Mouse (Mus musculus) embryonic facial prominence, embryonic 12.5 days (tissue): ENCODE data around the gene Wnt5b. TPM values are rescaled to one million over a fixed set of nuclear protein-coding genes. Genes with fewer than 3 reads are reported as not detected.
A peak's percentile ranks its signal among the peaks of the same experiment; 100 is the strongest.

Experiments used
- ATAC-seq: fragments of 200-750 bp; cut with Nextera tagmentation; 2 replicates; pipeline ENCODE4 v1.8.0; 2017; ENCODE audit not compliant: insufficient number of reproducible peaks, insufficient read depth, low FRiP score, low TSS enrichment
- H3K27ac ChIP-seq: fragments of 300-500 bp; sonication (generic); 2 replicates; pipeline ENCODE4 v1.5.1; 2016; ENCODE audit warnings: mild to moderate bottlenecking
- H3K27me3 ChIP-seq: fragments of 300-500 bp; sonication (generic); 2 replicates; pipeline ENCODE4 v1.6.1; 2016; ENCODE audit warnings: mild to moderate bottlenecking, moderate library complexity
- H3K36me3 ChIP-seq: fragments of 300-500 bp; sonication (generic); 2 replicates; pipeline ENCODE4 v1.6.1; 2016; ENCODE audit warnings: mild to moderate bottlenecking
- H3K4me1 ChIP-seq: fragments of 300-500 bp; sonication (generic); 2 replicates; pipeline ENCODE4 v1.6.1; 2016
- H3K4me2 ChIP-seq: fragments of 300-500 bp; sonication (generic); replicated peaks from 2 replicates; pipeline ENCODE4 v1.6.1; 2016; ENCODE audit warnings: mild to moderate bottlenecking, moderate library complexity
- H3K4me3 ChIP-seq: fragments of 300-500 bp; sonication (generic); 2 replicates; pipeline ENCODE4 v1.5.1; 2016; ENCODE audit warnings: mild to moderate bottlenecking
- H3K9ac ChIP-seq: fragments of 300-500 bp; sonication (generic); 2 replicates; pipeline ENCODE4 v1.6.1; 2016; ENCODE audit warnings: mild to moderate bottlenecking, moderate library complexity
- H3K9me3 ChIP-seq: fragments of 300-500 bp; sonication (generic); 2 replicates; pipeline ENCODE4 v1.6.1; 2016; ENCODE audit warnings: mild to moderate bottlenecking, moderate library complexity
- WGBS: fragments of 180-500 bp; shearing (Covaris S2); methylation state at CpG from one replicate; pipeline ENCODE4 v1.1.7; 2016; 5-methylcytosine and 5-hydroxymethylcytosine counted together
- polyA plus RNA-seq: library from polyadenylated mRNA; unstranded; fragments of >200 nt; fragmentation: Nextera tagmentation; extraction: Ambion mirVana; gene quantifications from 2 replicates; pipeline ENCODE4 v1.2.1, GENCODE M21; 2016

The Wnt5b gene
- polyA plus RNA-seq, 1 experiment from 2014 or later = 20.0 TPM

DNA sequence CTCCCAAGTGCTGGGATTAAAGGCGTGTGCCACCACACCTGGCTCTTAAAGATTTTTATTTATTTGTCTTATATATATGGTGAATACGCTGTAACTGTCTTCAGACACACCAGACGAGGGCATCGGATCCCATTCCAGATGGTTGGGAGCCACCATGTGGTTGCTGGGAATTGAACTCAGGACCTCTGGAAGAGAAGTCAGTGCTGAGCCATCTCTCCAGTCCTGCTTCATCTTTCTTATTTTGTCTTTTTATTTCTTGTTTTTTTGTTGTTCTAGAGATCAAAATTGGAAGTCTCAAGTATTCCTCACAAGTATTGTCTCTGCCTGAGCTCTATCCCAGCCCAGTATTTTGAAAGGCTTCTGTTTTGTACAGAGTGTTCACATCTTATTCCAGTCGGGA, 123.8 kb downstream of the Wnt5b start:
- Histone ChIP-seq H3K4me3 (no peak overlapping the region), H3K36me3 (no peaks in the 10 kb centered on the region), H3K27ac (no peak overlapping the region), H3K9ac (no peak overlapping the region), H3K4me1 (no peaks in the 10 kb centered on the region), H3K4me2 (no peak overlapping the region), H3K9me3 (no peaks in the 10 kb centered on the region), H3K27me3 (no peaks in the 10 kb centered on the region)
- ATAC-seq = no peak
- 85% methylated on average over 5 of the region's 5 CpGs for WGBS

DNA sequence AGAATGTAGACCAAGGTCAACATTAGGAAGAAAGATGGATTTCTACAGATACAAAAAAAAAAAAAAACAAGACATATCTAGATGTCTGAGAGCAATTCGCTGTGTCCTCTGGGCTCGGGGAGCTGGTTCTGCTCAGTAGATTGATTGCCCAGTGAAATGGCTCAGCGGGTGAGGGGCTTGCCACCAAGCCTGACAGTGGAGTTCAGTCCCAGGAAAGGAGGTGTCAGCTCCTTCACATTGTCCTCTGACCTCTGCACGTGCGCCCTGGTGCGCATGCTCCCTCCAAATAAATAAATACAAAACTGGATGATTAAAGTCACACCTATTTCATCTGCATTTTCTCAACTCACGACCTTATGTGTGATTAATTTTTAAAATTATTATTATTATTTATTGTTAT, 124.7 kb downstream of the Wnt5b start:
- H3K36me3 ChIP-seq = no peaks in the 10 kb centered on the region
- H3K27me3 ChIP-seq = no peaks in the 10 kb centered on the region
- WGBS = 43% methylated on average over 7 of the region's 7 CpGs
- no peak for ATAC-seq
- no peak overlapping the region for H3K27ac ChIP-seq
- H3K9me3 ChIP-seq = no peaks in the 10 kb centered on the region
- no peak overlapping the region for H3K4me2 ChIP-seq
- no peak overlapping the region for H3K4me3 ChIP-seq
- no peak overlapping the region for H3K9ac ChIP-seq
- no peaks in the 10 kb centered on the region for H3K4me1 ChIP-seq

GRCm38 (mm10) chr6:119418392-119419251, 125.5 kb downstream of the Wnt5b start:
- ATAC-seq = peak; percentile 63; the same call in 1 of the 2 replicates
- WGBS = 34% methylated on average over 7 of the region's 7 CpGs

GRCm38 (mm10) chr6:119417821-119418220, 126.3 kb downstream of the Wnt5b start:
- H3K27ac ChIP-seq = no peak overlapping the region
- H3K4me3 ChIP-seq = no peak overlapping the region
- H3K27me3 ChIP-seq = no peaks in the 10 kb centered on the region
- H3K9me3 ChIP-seq = no peaks in the 10 kb centered on the region
- no peaks in the 10 kb centered on the region for H3K36me3 ChIP-seq
- 64% methylated on average over 7 of the region's 7 CpGs for WGBS
- no peaks in the 10 kb centered on the region for H3K4me1 ChIP-seq
- peak overlapping the region; percentile 16; the same call in 1 of the 2 replicates for H3K4me2 ChIP-seq
- ATAC-seq = no peak
- no peak overlapping the region for H3K9ac ChIP-seq

More at GRCm38 (mm10) chr6:119418392-119419251, 125.5 kb downstream of the Wnt5b start:
- Histone ChIP-seq H3K4me2 (no peak overlapping the region), H3K9ac (no peak overlapping the region), H3K27me3 (no peaks in the 10 kb centered on the region), H3K9me3 (no peaks in the 10 kb centered on the region), H3K27ac (no peak overlapping the region), H3K36me3 (no peaks in the 10 kb centered on the region), H3K4me3 (no peak overlapping the region), H3K4me1 (no peaks in the 10 kb centered on the region)

- Histone ChIP-seq H3K4me1 (no peaks in the 10 kb centered on the region), H3K27ac (no peak within 1 kb of the TSS), H3K36me3 (no peaks in the 10 kb centered on the region), H3K4me2 (peak within 1 kb of the TSS; percentile 16), H3K27me3 (no peaks in the 10 kb centered on the region), H3K9me3 (no peaks in the 10 kb centered on the region), H3K9ac (no peak within 1 kb of the TSS), H3K4me3 (no peak within 1 kb of the TSS)
- 6% methylated on average over 12 of the region's 12 CpGs for WGBS
- ATAC-seq = no peak
These were observed 126.8 kb downstream of the Wnt5b start, which contains the start of gene Adipor2 for GRCm38 (mm10) chr6:119417354-119417753. TSS of gene Adipor2 (minus strand) at chr6:119417704.

DNA sequence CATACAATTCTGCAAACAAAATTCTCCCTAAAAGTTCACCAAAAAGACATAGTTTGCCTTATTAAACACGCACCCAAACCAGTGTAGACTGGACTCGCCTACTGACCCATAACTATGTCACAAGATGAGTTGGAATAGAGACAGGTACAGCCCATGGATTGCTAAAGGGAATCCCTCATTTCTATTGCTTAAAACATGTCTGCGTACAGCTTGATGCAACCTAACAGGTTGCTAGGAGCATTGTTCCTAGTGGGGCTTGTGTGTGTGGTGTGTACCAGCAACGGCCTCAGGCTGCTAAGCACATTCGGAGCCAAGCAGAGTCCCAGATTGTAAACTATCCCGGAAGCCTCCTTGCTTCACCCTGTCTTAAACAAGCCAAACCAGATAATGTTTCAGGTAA, 127.5 kb downstream of the Wnt5b start:
- H3K27me3 ChIP-seq = no peaks in the 10 kb centered on the region
- no peak for ATAC-seq
- 61% methylated on average over 6 of the region's 6 CpGs for WGBS

DNA sequence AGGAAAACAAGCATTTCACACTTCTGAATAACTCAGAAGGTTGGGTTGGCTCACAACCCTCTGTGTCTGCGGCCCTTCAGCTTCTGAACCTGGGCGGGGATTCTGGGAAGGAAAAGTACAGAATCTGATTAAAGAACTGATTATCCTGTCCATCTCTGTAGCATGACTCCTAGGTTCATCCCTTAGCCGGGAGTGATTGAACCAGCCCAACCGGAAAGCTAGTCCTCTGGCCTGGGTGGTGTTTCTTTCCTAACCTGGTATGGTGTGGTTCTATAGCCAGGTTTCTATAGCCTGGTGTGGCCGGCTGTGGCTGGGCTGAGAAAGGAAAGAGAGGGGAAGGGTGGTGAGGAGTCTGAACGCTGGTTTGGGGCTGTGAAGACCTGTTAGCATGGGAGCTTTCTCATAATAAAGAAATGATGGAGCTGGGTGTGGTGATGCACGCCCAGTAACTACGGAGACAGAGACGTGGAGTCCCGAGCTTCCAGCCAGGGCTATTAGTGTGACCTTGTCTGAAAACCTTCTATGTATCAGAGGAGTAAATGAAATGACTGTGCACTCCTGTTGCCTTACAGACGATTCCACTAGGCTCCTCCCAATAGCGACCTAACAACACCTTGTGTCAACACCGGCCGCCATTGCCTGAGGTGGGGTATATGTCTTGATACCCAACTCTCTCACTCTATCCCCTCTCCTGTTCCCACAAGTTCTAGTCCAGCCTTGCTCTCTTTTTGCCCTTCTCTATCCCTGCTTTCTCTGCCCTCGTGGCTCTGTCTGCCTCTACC, 129.7 kb downstream of the Wnt5b start:
- 86% methylated on average over 15 of the region's 15 CpGs for WGBS

More for the DNA sequence above, 127.5 kb downstream of the Wnt5b start:
- Histone ChIP-seq H3K4me1 (no peaks in the 10 kb centered on the region), H3K9me3 (no peaks in the 10 kb centered on the region), H3K4me2 (no peak overlapping the region), H3K36me3 (no peaks in the 10 kb centered on the region), H3K9ac (no peak overlapping the region), H3K4me3 (no peak overlapping the region), H3K27ac (no peak overlapping the region)

GRCm38 (mm10) chr6:119412588-119412987, 131.6 kb downstream of the Wnt5b start:
- Histone ChIP-seq H3K27me3 (no peaks in the 10 kb centered on the region), H3K4me1 (no peaks in the 10 kb centered on the region), H3K27ac (no peak overlapping the region), H3K36me3 (no peaks in the 10 kb centered on the region), H3K4me2 (no peak overlapping the region), H3K9ac (no peak overlapping the region), H3K4me3 (no peak overlapping the region), H3K9me3 (no peaks in the 10 kb centered on the region)
- 94% methylated on average over 4 of the region's 4 CpGs for WGBS
- no peak for ATAC-seq

More for the DNA sequence above, 129.7 kb downstream of the Wnt5b start:
- no peaks in the 10 kb centered on the region for H3K27me3 ChIP-seq
- H3K9me3 ChIP-seq = no peaks in the 10 kb centered on the region
- H3K9ac ChIP-seq = no peak overlapping the region
- no peak overlapping the region for H3K27ac ChIP-seq
- no peaks in the 10 kb centered on the region for H3K4me1 ChIP-seq
- H3K4me2 ChIP-seq = no peak overlapping the region
- H3K4me3 ChIP-seq = no peak overlapping the region
- H3K36me3 ChIP-seq = no peaks in the 10 kb centered on the region
- no peak for ATAC-seq

- WGBS = 87% methylated on average over 3 of the region's 3 CpGs
- Histone ChIP-seq H3K4me3 (no peak overlapping the region), H3K4me1 (no peaks in the 10 kb centered on the region), H3K4me2 (no peak overlapping the region), H3K9ac (no peak overlapping the region), H3K27me3 (no peaks in the 10 kb centered on the region), H3K27ac (no peak overlapping the region), H3K9me3 (no peaks in the 10 kb centered on the region), H3K36me3 (no peaks in the 10 kb centered on the region)
- no peak for ATAC-seq
These were observed 132.6 kb downstream of the Wnt5b start for GRCm38 (mm10) chr6:119411511-119411910.

DNA sequence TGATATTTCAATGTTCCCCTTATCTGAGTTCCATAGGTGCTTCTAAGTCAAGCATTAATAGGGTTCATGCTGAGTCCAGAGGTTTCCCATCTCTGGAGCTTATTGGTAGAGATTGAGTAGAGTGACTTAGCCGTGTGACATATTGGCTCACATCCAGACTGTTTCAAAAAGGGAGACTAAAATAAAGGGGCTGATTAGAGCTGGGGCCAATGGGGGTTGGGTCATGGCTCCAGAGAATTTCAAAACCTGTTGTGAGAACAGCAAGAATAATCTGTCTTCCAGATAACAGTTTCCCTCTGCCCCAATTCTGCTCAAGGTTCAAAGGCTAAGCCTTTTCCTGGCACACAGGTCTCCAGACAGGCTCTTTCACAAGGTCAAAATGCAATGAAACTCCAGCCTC, 134.4 kb downstream of the Wnt5b start:
- H3K9ac ChIP-seq = no peak overlapping the region
- H3K4me1 ChIP-seq = no peaks in the 10 kb centered on the region
- H3K9me3 ChIP-seq = no peaks in the 10 kb centered on the region
- no peak overlapping the region for H3K4me3 ChIP-seq
- no peaks in the 10 kb centered on the region for H3K27me3 ChIP-seq
- H3K36me3 ChIP-seq = no peaks in the 10 kb centered on the region
- no peak for ATAC-seq
- H3K4me2 ChIP-seq = no peak overlapping the region
- no peak overlapping the region for H3K27ac ChIP-seq
- WGBS = 69% methylated on average over 1 of the region's 1 CpGs

GRCm38 (mm10) chr6:119408582-119408981, 135.6 kb downstream of the Wnt5b start:
- Histone ChIP-seq H3K9ac (no peak overlapping the region), H3K27me3 (no peaks in the 10 kb centered on the region), H3K36me3 (no peaks in the 10 kb centered on the region), H3K27ac (no peak overlapping the region), H3K4me1 (no peaks in the 10 kb centered on the region), H3K4me3 (no peak overlapping the region), H3K4me2 (no peak overlapping the region), H3K9me3 (no peaks in the 10 kb centered on the region)
- ATAC-seq = no peak
- 69% methylated on average over 9 of the region's 9 CpGs for WGBS

GRCm38 (mm10) chr6:119407818-119408217, 136.3 kb downstream of the Wnt5b start:
- no peaks in the 10 kb centered on the region for H3K9me3 ChIP-seq
- H3K4me3 ChIP-seq = no peak overlapping the region
- no peak overlapping the region for H3K27ac ChIP-seq
- H3K27me3 ChIP-seq = no peaks in the 10 kb centered on the region
- H3K4me1 ChIP-seq = no peaks in the 10 kb centered on the region
- no peak overlapping the region for H3K9ac ChIP-seq
- H3K36me3 ChIP-seq = no peaks in the 10 kb centered on the region
- 63% methylated on average over 6 of the region's 6 CpGs for WGBS
- ATAC-seq = no peak
- no peak overlapping the region for H3K4me2 ChIP-seq
